Mouse (Mus musculus) embryonic facial prominence, embryonic 11.5 days (tissue): Measurements from ENCODE around the gene Etv6. TPM values are rescaled to one million over a fixed set of nuclear protein-coding genes. Genes with fewer than 3 reads are reported as not detected.

Experiments
- ATAC-seq: fragments of 200-750 bp; cut with Nextera tagmentation; replicated peaks from 2 replicates; pipeline ENCODE4 v1.8.0; 2017; ENCODE audit warnings: low read depth; ENCODE audit not compliant: insufficient number of reproducible peaks, low FRiP score, low TSS enrichment
- DNase-seq: peaks from one replicate; pipeline ENCODE4 v3.0.0-alpha.2; 2015; ENCODE audit warnings: low spot score
- H3K27ac ChIP-seq: fragments of 300-500 bp; sonication (generic); replicated peaks from 2 replicates; pipeline ENCODE4 v1.5.1; 2014; ENCODE audit warnings: mild to moderate bottlenecking, low read depth, low read length, control low read depth
- H3K27me3 ChIP-seq: fragments of 300-500 bp; sonication (generic); 2 replicates; pipeline ENCODE4 v1.6.1; 2014; ENCODE audit warnings: mild to moderate bottlenecking, low read length, moderate library complexity, mixed read lengths; ENCODE audit not compliant: control insufficient read depth, insufficient read depth
- H3K36me3 ChIP-seq: fragments of 300-500 bp; sonication (generic); replicated peaks from 2 replicates; pipeline ENCODE4 v1.6.1; 2014; ENCODE audit warnings: low read depth, mild to moderate bottlenecking, low read length, moderate library complexity, mixed read lengths; ENCODE audit not compliant: control insufficient read depth, insufficient read depth
- H3K4me1 ChIP-seq: fragments of 300-500 bp; sonication (generic); 2 replicates; pipeline ENCODE4 v1.6.1; 2014; ENCODE audit warnings: low read length, mixed read lengths; ENCODE audit not compliant: control insufficient read depth, insufficient read depth
- H3K4me2 ChIP-seq: fragments of 300-500 bp; sonication (generic); 2 replicates; pipeline ENCODE4 v1.6.1; 2014; ENCODE audit warnings: low read depth, mild to moderate bottlenecking, control low read depth, low read length, moderate library complexity
- H3K4me3 ChIP-seq: fragments of 300-500 bp; sonication (generic); 2 replicates; pipeline ENCODE4 v1.5.1; 2014; ENCODE audit warnings: low read depth, low read length, control low read depth
- H3K9ac ChIP-seq: fragments of 300-500 bp; sonication (generic); replicated peaks from 2 replicates; pipeline ENCODE4 v1.6.1; 2014; ENCODE audit warnings: mild to moderate bottlenecking, control low read depth, low read length
- H3K9me3 ChIP-seq: fragments of 300-500 bp; sonication (generic); replicated peaks from 2 replicates; pipeline ENCODE4 v1.6.1; 2016; ENCODE audit warnings: mild to moderate bottlenecking, low read length, inconsistent platforms, mixed read lengths; ENCODE audit not compliant: control insufficient read depth
- WGBS: fragments of 180-500 bp; shearing (Covaris S2); extraction: QIAGEN DNeasy Blood & Tissue Kit; methylation state at CpG from one replicate; pipeline ENCODE4 v1.1.7; 2014; 5-methylcytosine and 5-hydroxymethylcytosine counted together
- polyA plus RNA-seq: library from polyadenylated mRNA; unstranded; fragments of >200 nt; fragmentation: Nextera tagmentation; extraction: Ambion mirVana; gene quantifications from 2 replicates; pipeline ENCODE4 v1.2.1, GENCODE M21; 2014

The Etv6 gene
- polyA plus RNA-seq, 1 experiment from 2014 or later, result 15.7 TPM

DNA sequence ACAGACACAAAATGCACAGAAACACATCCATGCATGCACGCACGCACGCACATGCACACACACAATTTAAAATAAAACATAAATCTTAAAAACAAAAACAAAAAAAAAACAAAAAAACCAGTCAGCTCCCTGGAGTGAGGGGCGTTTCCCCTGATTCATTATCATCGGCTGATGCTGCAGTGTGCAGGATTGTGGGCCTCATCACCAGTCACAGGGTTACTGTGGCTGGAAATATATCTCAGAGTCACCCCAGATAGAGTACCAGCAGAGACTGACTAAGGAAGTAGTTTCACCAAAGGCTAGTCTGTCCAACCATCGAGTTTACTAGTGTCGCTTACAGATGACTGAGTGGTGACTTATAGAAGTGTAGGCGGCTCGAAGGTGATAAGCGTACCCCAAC lies 88.8 kb downstream of the Etv6 start:
- H3K27ac ChIP-seq, result no peak overlapping the region
- no peak overlapping the region for H3K9ac ChIP-seq
- no peak overlapping the region for H3K4me3 ChIP-seq
- H3K9me3 ChIP-seq, result no peaks in the 10 kb centered on the region; the same call in 1 of the 2 replicates
- H3K36me3 ChIP-seq, result no peaks in the 10 kb centered on the region
- whole genome bisulfite sequencing, result 94% methylated on average over 10 of the region's 10 CpGs
- no peaks in the 10 kb centered on the region for H3K27me3 ChIP-seq
- H3K4me1 ChIP-seq, result no peaks in the 10 kb centered on the region
- ATAC-seq, result no peak
- H3K4me2 ChIP-seq, result no peak overlapping the region
- no peak for DNase-seq

DNA sequence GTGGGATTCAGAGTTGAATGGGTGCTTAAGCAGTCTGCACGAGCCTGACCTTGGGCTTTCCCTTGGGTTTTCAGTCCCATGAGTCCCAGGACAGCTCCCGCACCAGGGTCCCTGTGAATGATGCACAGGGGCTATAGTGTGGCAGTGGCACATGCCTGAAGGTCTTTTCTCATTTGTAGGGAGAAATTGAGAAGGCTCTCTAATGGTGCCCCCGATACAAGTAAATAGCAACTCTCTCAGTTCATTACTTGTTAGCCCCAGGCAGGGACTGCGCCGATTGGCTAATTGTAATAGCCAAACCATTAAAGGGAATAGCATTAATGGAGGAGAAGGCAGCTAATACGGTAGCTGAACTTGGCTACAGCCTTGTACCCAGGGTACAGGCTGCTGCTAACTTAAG lies 92.5 kb downstream of the Etv6 start:
- no peak overlapping the region for H3K9ac ChIP-seq
- no peaks in the 10 kb centered on the region for H3K27me3 ChIP-seq
- 75% methylated on average over 6 of the region's 6 CpGs for WGBS
- 0 out of 2 replicates have a peak, but pooled peaks have one; percentile 18 for ATAC-seq
- H3K36me3 ChIP-seq, result no peaks in the 10 kb centered on the region
- no peak overlapping the region for H3K4me2 ChIP-seq
- H3K9me3 ChIP-seq, result no peaks in the 10 kb centered on the region; the same call in 1 of the 2 replicates
- no peak overlapping the region for H3K27ac ChIP-seq
- no peaks in the 10 kb centered on the region for H3K4me1 ChIP-seq
- no peak overlapping the region for H3K4me3 ChIP-seq
- DNase-seq, result no peak

- ATAC-seq (no peak), DNase-seq (no peak)
- H3K27ac ChIP-seq, result no peak overlapping the region
- no peak overlapping the region for H3K4me3 ChIP-seq
- no peaks in the 10 kb centered on the region for H3K27me3 ChIP-seq
- no peak overlapping the region for H3K9ac ChIP-seq
- H3K4me2 ChIP-seq, result no peak overlapping the region
- no peaks in the 10 kb centered on the region; the same call in 1 of the 2 replicates for H3K9me3 ChIP-seq
- no peaks in the 10 kb centered on the region for H3K36me3 ChIP-seq
- H3K4me1 ChIP-seq, result no peaks in the 10 kb centered on the region
- WGBS, result 89% methylated on average over 13 of the region's 13 CpGs
Observed at GRCm38 (mm10) chr6:134128594-134128993, 93.1 kb downstream of the Etv6 start.

- H3K4me3 ChIP-seq, result no peak overlapping the region
- 94% methylated on average over 7 of the region's 7 CpGs for WGBS
- H3K9ac ChIP-seq, result no peak overlapping the region
- no peaks in the 10 kb centered on the region for H3K36me3 ChIP-seq
- no peaks in the 10 kb centered on the region for H3K4me1 ChIP-seq
- DNase-seq, result no peak
- H3K27me3 ChIP-seq, result no peaks in the 10 kb centered on the region
- no peak overlapping the region for H3K27ac ChIP-seq
- H3K9me3 ChIP-seq, result no peaks in the 10 kb centered on the region; the same call in 1 of the 2 replicates
- no peak for ATAC-seq
- H3K4me2 ChIP-seq, result no peak overlapping the region
Observed at GRCm38 (mm10) chr6:134129848-134130247, 94.3 kb downstream of the Etv6 start.

DNA sequence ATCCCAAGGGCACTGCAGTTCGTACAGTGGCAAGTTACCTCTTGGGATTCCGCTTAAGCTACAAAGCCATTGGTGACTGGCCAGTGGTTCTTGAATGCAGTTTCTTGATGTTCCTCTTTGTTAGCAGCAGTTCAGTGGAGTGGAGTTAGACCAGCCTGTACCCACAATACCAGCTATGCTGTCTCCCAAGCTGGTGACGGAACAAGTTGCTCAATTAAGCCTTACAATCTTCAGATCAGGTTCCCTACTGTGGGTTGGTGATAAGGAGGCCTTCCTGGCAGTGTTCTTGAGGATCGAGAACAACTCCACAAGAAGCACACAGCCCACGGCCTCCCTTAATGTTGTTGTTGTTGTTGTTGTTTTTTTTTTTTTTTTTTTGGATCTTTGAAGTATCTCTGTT lies 95.3 kb downstream of the Etv6 start:
- Histone ChIP-seq H3K36me3 (no peaks in the 10 kb centered on the region), H3K4me2 (no peak overlapping the region), H3K9ac (no peak overlapping the region), H3K9me3 (no peaks in the 10 kb centered on the region; the same call in 1 of the 2 replicates), H3K27ac (no peak overlapping the region), H3K27me3 (no peaks in the 10 kb centered on the region), H3K4me1 (no peaks in the 10 kb centered on the region), H3K4me3 (no peak overlapping the region)
- ATAC-seq (no peak), DNase-seq (no peak)
- WGBS, result 92% methylated on average over 5 of the region's 5 CpGs

- 88% methylated on average over 2 of the region's 2 CpGs for WGBS
- no peak for ATAC-seq
- Histone ChIP-seq H3K4me2 (no peak overlapping the region), H3K9me3 (no peaks in the 10 kb centered on the region; the same call in 1 of the 2 replicates), H3K36me3 (no peaks in the 10 kb centered on the region), H3K4me3 (no peak overlapping the region), H3K27me3 (no peaks in the 10 kb centered on the region), H3K4me1 (no peaks in the 10 kb centered on the region), H3K9ac (no peak overlapping the region), H3K27ac (no peak overlapping the region)
- no peak for DNase-seq
Observed at GRCm38 (mm10) chr6:134131601-134132000, 96.1 kb downstream of the Etv6 start.

DNA sequence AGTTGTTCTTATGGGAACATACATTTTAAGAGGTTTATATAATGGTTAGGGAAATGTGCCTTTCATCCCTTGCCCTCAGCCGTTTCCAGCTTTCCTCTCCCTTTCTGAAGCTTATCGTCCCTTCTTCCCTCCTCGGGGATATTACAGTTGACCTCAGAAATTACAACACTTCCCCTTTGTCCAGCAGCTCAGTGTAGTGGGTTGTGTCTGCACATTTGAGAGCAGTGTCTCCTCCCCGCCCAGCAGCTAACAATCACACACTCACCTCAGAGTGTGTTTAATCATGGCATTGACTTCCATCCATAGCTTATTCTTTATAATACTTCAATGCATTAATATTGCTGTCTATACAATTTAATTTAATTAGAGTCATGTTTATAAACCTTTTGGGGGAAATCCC lies 98.3 kb downstream of the Etv6 start:
- ATAC-seq (no peak), DNase-seq (no peak)
- H3K27me3 ChIP-seq, result no peaks in the 10 kb centered on the region
- no peaks in the 10 kb centered on the region; the same call in 1 of the 2 replicates for H3K9me3 ChIP-seq
- H3K9ac ChIP-seq, result no peak overlapping the region
- H3K4me2 ChIP-seq, result no peak overlapping the region
- 62% methylated on average over 4 of the region's 4 CpGs for WGBS
- no peak overlapping the region for H3K4me3 ChIP-seq
- no peaks in the 10 kb centered on the region for H3K4me1 ChIP-seq
- no peak overlapping the region for H3K27ac ChIP-seq
- H3K36me3 ChIP-seq, result no peaks in the 10 kb centered on the region

DNA sequence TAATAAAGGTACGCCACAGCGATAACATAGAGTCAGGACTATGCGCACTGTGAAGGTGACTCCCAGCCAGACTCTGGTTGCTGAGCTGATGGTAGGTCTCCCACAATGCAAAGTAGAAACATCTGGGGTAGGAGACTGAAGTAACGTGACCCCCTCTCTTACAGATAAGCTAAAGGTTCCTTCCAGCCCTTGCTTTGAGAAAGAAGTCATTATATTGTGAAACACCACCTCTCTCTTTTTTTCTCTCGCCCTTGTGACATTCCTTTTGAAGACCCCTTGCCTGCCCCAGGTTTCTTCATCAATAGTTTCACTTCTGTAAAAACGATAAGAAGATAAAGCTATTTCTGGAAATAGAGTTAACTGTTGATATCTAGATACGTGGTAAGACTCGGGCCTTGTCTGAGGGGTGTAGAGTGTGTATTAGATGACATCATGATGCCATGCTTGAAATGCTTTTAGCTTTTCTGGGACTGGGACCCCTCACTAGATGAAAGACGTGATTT lies 99.4 kb downstream of the Etv6 start:
- no peaks in the 10 kb centered on the region for H3K9me3 ChIP-seq
- H3K4me1 ChIP-seq, result no peaks in the 10 kb centered on the region
- H3K9ac ChIP-seq, result no peak overlapping the region
- no peaks in the 10 kb centered on the region for H3K36me3 ChIP-seq
- H3K27ac ChIP-seq, result no peak overlapping the region
- no peak overlapping the region for H3K4me3 ChIP-seq
- WGBS, result 79% methylated on average over 9 of the region's 9 CpGs
- no peaks in the 10 kb centered on the region for H3K27me3 ChIP-seq
- ATAC-seq (no peak), DNase-seq (no peak)
- H3K4me2 ChIP-seq, result no peak overlapping the region
